Mouse (Mus musculus): ENCODE results near the gene Rnf208. TPM values are rescaled to one million over a fixed set of nuclear protein-coding genes. Genes with fewer than 3 reads are reported as not detected.

Gene Rnf208
- not detected for polyA plus RNA-seq (2017; shearing (Covaris generic))

GRCm38 (mm10) chr2:25242101-25242506 is at the start of gene Rnf208, which contains the start of gene Cysrt1:
Rnf208 (plus strand) TSS chr2:25242255.
Cysrt1 (minus strand) TSS chr2:25242452.

GRCm38 (mm10) chr2:25196172-25196954 is 45.7 kb upstream of the Rnf208 start, which contains the start of gene Tor4a:
Tor4a (minus strand) TSS chr2:25196886.

GRCm38 (mm10) chr2:25211121-25211670 is 30.9 kb upstream of the Rnf208 start, which contains the start of gene Nelfb:
Nelfb (minus strand) TSS chr2:25211489.

GRCm38 (mm10) chr2:25214444-25214843 is 27.6 kb upstream of the Rnf208 start, which contains the start of gene Stpg3:
Stpg3 (minus strand) TSS chr2:25214637.

GRCm38 (mm10) chr2:25218445-25218844 is 23.6 kb upstream of the Rnf208 start, which contains the start of gene Fam166a:
Fam166a (plus strand) TSS chr2:25218745.

GRCm38 (mm10) chr2:25224492-25224765 is 17.6 kb upstream of the Rnf208 start, which contains the start of gene Tubb4b:
Tubb4b (minus strand) TSS chr2:25224702.

GRCm38 (mm10) chr2:25234050-25234449 is 8.0 kb upstream of the Rnf208 start, which contains the start of gene Slc34a3:
Slc34a3 (minus strand) TSS chr2:25234364.

GRCm38 (mm10) chr2:25236614-25237013 is 5.4 kb upstream of the Rnf208 start, which contains the start of gene Rnf224:
Rnf224 (minus strand) TSS chr2:25236787.

GRCm38 (mm10) chr2:25246183-25247072 is 4.4 kb downstream of the Rnf208 start, which contains the start of gene AL732309.1:
AL732309.1 (minus strand) TSS chr2:25246863.

GRCm38 (mm10) chr2:25255284-25255779 is 13.3 kb downstream of the Rnf208 start, which contains the start of gene Tmem203:
Tmem203 (plus strand) TSS chr2:25255439.

GRCm38 (mm10) chr2:25262291-25262767 is 20.3 kb downstream of the Rnf208 start, which contains the start of gene Tprn:
Tprn (plus strand) TSS chr2:25262618.

GRCm38 (mm10) chr2:25271827-25272511 is 29.9 kb downstream of the Rnf208 start, which contains the start of the genes Ssna1 and Anapc2:
Ssna1 (minus strand) TSS chr2:25272438.
Anapc2 (plus strand) TSS chr2:25272478.

GRCm38 (mm10) chr2:25287927-25288649 is 46.0 kb downstream of the Rnf208 start, which contains the start of gene Tmem210:
Tmem210 (plus strand) TSS chr2:25288145.

GRCm38 (mm10) chr2:25289651-25290050 is 47.6 kb downstream of the Rnf208 start, which contains the start of gene Lrrc26:
Lrrc26 (plus strand) TSS chr2:25289915.

Other genes starting within 250 kb of the Rnf208 start
- 30.6 TPM for gene Nsmf, start 187.9 kb upstream of the Rnf208 start, polyA plus RNA-seq (2017; shearing (Covaris generic))
- gene Entpd8, start 162.0 kb upstream of the Rnf208 start, polyA plus RNA-seq (2017; shearing (Covaris generic)): 0.48 TPM
- 13.2 TPM for gene Noxa1, start 147.1 kb upstream of the Rnf208 start, polyA plus RNA-seq (2017; shearing (Covaris generic))
- not detected for gene Nrarp, start 61.5 kb upstream of the Rnf208 start, polyA plus RNA-seq (2017; shearing (Covaris generic))
- gene Tor4a, start 45.4 kb upstream of the Rnf208 start, polyA plus RNA-seq (2017; shearing (Covaris generic)): 153 TPM
- 167 TPM for gene Nelfb, start 30.8 kb upstream of the Rnf208 start, polyA plus RNA-seq (2017; shearing (Covaris generic))
- gene Stpg3, start 27.6 kb upstream of the Rnf208 start, polyA plus RNA-seq (2017; shearing (Covaris generic)): not detected
- not detected for gene Fam166a, start 23.5 kb upstream of the Rnf208 start, polyA plus RNA-seq (2017; shearing (Covaris generic))
- gene Tubb4b, start 17.6 kb upstream of the Rnf208 start, polyA plus RNA-seq (2017; shearing (Covaris generic)): 235 TPM
- gene Slc34a3, start 7.9 kb upstream of the Rnf208 start, polyA plus RNA-seq (2017; shearing (Covaris generic)): not detected
- gene Rnf224, start 5.5 kb upstream of the Rnf208 start, polyA plus RNA-seq (2017; shearing (Covaris generic)): not detected
- not detected for gene Cysrt1, start 197 bp downstream of the Rnf208 start, polyA plus RNA-seq (2017; shearing (Covaris generic))
- gene AL732309.1, start 4.6 kb downstream of the Rnf208 start, polyA plus RNA-seq (2017; shearing (Covaris generic)): 10.4 TPM
- 16.9 TPM for gene Tmem203, start 13.2 kb downstream of the Rnf208 start, polyA plus RNA-seq (2017; shearing (Covaris generic))
- gene Tprn, start 20.4 kb downstream of the Rnf208 start, polyA plus RNA-seq (2017; shearing (Covaris generic)): 3.8 TPM
- gene Ssna1, start 30.2 kb downstream of the Rnf208 start, polyA plus RNA-seq (2017; shearing (Covaris generic)): 144 TPM
- gene Anapc2, start 30.2 kb downstream of the Rnf208 start, polyA plus RNA-seq (2017; shearing (Covaris generic)): 106 TPM
- gene Tmem210, start 45.9 kb downstream of the Rnf208 start, polyA plus RNA-seq (2017; shearing (Covaris generic)): not detected
- gene Lrrc26, start 47.7 kb downstream of the Rnf208 start, polyA plus RNA-seq (2017; shearing (Covaris generic)): not detected
- gene Grin1, start 76.9 kb downstream of the Rnf208 start, polyA plus RNA-seq (2017; shearing (Covaris generic)): 0.11 TPM
- 24.2 TPM for gene Man1b1, start 90.1 kb downstream of the Rnf208 start, polyA plus RNA-seq (2017; shearing (Covaris generic))
- gene Dpp7, start 114.1 kb downstream of the Rnf208 start, polyA plus RNA-seq (2017; shearing (Covaris generic)): 25.1 TPM
- gene Uap1l1, start 123.4 kb downstream of the Rnf208 start, polyA plus RNA-seq (2017; shearing (Covaris generic)): 19.7 TPM
- gene Sapcd2, start 130.1 kb downstream of the Rnf208 start, polyA plus RNA-seq (2017; shearing (Covaris generic)): 0.39 TPM
- gene Entpd2, start 153.6 kb downstream of the Rnf208 start, polyA plus RNA-seq (2017; shearing (Covaris generic)): 0.56 TPM
- 3.4 TPM for gene Npdc1, start 157.1 kb downstream of the Rnf208 start, polyA plus RNA-seq (2017; shearing (Covaris generic))
- gene Fut7, start 181.0 kb downstream of the Rnf208 start, polyA plus RNA-seq (2017; shearing (Covaris generic)): 11.3 TPM
- 24.7 TPM for gene Abca2, start 186.4 kb downstream of the Rnf208 start, polyA plus RNA-seq (2017; shearing (Covaris generic))
- gene Clic3, start 214.6 kb downstream of the Rnf208 start, polyA plus RNA-seq (2017; shearing (Covaris generic)): 4.6 TPM
- 96.1 TPM for gene Paxx, start 218.8 kb downstream of the Rnf208 start, polyA plus RNA-seq (2017; shearing (Covaris generic))
- gene Ptgds, start 227.8 kb downstream of the Rnf208 start, polyA plus RNA-seq (2017; shearing (Covaris generic)): not detected